Mouse (Mus musculus) embryonic fibroblast, embryonic 13.5 days (primary cell): ENCODE measurements around the gene Amn.

ENCODE experiments used
- CTCF ChIP-seq: IDR thresholded peaks from 2 replicates; pipeline ENCODE4 v1.5.1; 2011; ENCODE audit warnings: mild to moderate bottlenecking, control low read depth, low read length, moderate library complexity, borderline replicate concordance; ENCODE audit not compliant: insufficient read depth
- POLR2A ChIP-seq: IDR thresholded peaks from 2 replicates; pipeline ENCODE4 v1.6.1; 2011; ENCODE audit warnings: low read depth, mild to moderate bottlenecking, control low read depth, low read length, moderate library complexity

GRCm38 (mm10) chr12:111302018-111302345 is 31.1 kb downstream of the Amn start:
- no peak for TF ChIP-seq CTCF
- TF ChIP-seq POLR2A: no peak
